Mouse (Mus musculus) kidney, adult 2 months (tissue): ENCODE measurements around the gene Agmat.

Experiments
- CTCF ChIP-seq: fragments of 200-500 bp; conservative IDR thresholded peaks from 2 replicates; pipeline ENCODE4 v1.5.1; 2011; ENCODE audit warnings: low read depth, mild to moderate bottlenecking, control low read depth, low read length, moderate library complexity, mixed read lengths; ENCODE audit not compliant: insufficient read depth, insufficient read length
- POLR2A ChIP-seq: fragments of 200-500 bp; IDR thresholded peaks from one replicate; pipeline ENCODE4 v1.6.1; 2011; ENCODE audit warnings: low read depth, low read length, control low read depth

DNA sequence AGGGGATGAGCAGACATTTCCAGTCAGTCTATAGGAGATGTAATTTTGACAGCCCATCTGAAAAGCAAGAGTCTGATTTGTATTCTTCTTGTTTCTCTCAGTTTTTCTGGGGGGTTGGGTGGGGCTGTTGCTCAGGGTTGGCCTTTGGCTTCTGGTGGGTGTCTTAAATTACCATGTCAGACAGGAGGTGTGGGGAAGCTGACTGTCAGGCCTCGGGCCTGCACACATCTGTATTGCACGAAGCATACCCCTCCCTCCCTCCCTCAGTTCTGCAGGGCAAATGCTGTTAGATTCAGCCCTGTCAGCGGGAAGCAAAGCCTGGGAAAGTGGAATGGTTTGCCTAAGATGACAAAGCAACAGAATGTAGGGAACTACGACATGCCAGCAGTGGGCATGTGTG is 50.5 kb downstream of the Agmat start:
- TF ChIP-seq CTCF (no peak), POLR2A (no peak)
